Mouse (Mus musculus): Measurements from ENCODE around the gene Anks1b. TPM values are rescaled to one million over a fixed set of nuclear protein-coding genes. Genes with fewer than 3 reads are reported as not detected.

Gene Anks1b
- polyA plus RNA-seq, 1 experiment, result 1.9 TPM

- H3K27ac ChIP-seq (ENCODE audit: control insufficient read depth, insufficient read depth, low read depth, low read length), result no peak overlapping the region
- H3K36me3 ChIP-seq (ENCODE audit: control insufficient read depth, insufficient read depth, low read length), result no peaks in the 10 kb centered on the region
- H3K4me1 ChIP-seq (ENCODE audit: control insufficient read depth, insufficient read depth, low read length), result no peaks in the 10 kb centered on the region
- no peaks in the 10 kb centered on the region for H3K27me3 ChIP-seq (ENCODE audit: control insufficient read depth, insufficient read depth, low read length)
- no peak for TF ChIP-seq CTCF (IDR thresholded peaks at IDR 0.05; ENCODE audit: control insufficient read depth, insufficient read depth, insufficient replicate concordance, low read depth, low read length)
- TF ChIP-seq POLR2A (IDR thresholded peaks at IDR 0.05; ENCODE audit: control insufficient read depth, low read depth, low read length), result no peak
- no peak overlapping the region for H3K4me3 ChIP-seq (ENCODE audit: control insufficient read depth, low read depth, low read length)
Measured at GRCm38 (mm10) chr10:90657416-90658120, 784.3 kb downstream of the Anks1b start.

DNA sequence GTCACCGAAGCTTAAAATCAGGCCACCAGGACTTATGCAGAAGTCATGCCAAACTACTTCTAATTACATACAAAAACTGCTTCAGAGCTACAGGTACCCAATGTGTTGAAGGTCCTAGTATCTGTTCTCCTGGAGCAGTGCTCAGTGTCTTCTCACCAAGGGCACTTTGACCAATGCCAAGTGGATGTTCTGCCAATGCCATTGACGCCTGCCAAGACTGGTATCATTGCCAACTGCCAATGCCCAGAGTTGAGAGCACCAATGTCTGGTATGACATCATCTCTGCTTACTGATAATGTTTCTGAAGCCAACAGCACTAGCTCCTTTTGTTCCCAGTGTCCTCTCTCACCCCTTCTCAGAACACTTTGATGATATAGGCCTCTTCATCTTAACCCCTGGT, 793.4 kb downstream of the Anks1b start:
- Histone ChIP-seq H3K4me1 (ENCODE audit: control insufficient read depth, insufficient read depth, low read length) (no peaks in the 10 kb centered on the region), H3K36me3 (ENCODE audit: control insufficient read depth, insufficient read depth, low read length) (no peaks in the 10 kb centered on the region), H3K27me3 (ENCODE audit: control insufficient read depth, insufficient read depth, low read length) (no peaks in the 10 kb centered on the region), H3K4me3 (ENCODE audit: control insufficient read depth, low read depth, low read length) (no peak overlapping the region), H3K27ac (ENCODE audit: control insufficient read depth, insufficient read depth, low read depth, low read length) (no peak overlapping the region)
- TF ChIP-seq POLR2A (IDR thresholded peaks at IDR 0.05; ENCODE audit: control insufficient read depth, low read depth, low read length), result no peak
- no peak for TF ChIP-seq CTCF (IDR thresholded peaks at IDR 0.05; ENCODE audit: control insufficient read depth, insufficient read depth, insufficient replicate concordance, low read depth, low read length)

DNA sequence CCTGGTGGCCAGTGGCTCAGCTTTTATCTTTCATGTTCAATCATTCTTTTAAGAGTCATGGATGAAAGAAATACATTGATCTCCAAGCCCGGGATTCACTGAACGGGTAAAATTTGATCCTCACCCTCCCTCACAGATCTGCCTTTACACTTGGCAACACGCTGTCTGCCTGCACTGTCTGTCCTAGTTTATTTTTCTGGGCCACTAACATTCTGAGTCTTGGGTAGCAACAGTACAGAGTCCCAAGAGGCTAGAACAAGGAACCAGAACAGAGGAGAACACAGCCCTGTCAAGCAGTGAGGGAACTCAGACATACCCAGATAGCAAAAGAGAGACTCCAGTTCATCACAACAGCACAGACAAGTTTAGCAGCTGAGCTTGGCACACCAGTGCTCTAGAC, 797.0 kb downstream of the Anks1b start:
- Histone ChIP-seq H3K4me1 (ENCODE audit: control insufficient read depth, insufficient read depth, low read length) (no peaks in the 10 kb centered on the region), H3K36me3 (ENCODE audit: control insufficient read depth, insufficient read depth, low read length) (no peaks in the 10 kb centered on the region), H3K27ac (ENCODE audit: control insufficient read depth, insufficient read depth, low read depth, low read length) (no peak overlapping the region), H3K4me3 (ENCODE audit: control insufficient read depth, low read depth, low read length) (no peak overlapping the region), H3K27me3 (ENCODE audit: control insufficient read depth, insufficient read depth, low read length) (no peaks in the 10 kb centered on the region)
- TF ChIP-seq POLR2A (IDR thresholded peaks at IDR 0.05; ENCODE audit: control insufficient read depth, low read depth, low read length) (no peak), CTCF (IDR thresholded peaks at IDR 0.05; ENCODE audit: control insufficient read depth, insufficient read depth, insufficient replicate concordance, low read depth, low read length) (no peak)

DNA sequence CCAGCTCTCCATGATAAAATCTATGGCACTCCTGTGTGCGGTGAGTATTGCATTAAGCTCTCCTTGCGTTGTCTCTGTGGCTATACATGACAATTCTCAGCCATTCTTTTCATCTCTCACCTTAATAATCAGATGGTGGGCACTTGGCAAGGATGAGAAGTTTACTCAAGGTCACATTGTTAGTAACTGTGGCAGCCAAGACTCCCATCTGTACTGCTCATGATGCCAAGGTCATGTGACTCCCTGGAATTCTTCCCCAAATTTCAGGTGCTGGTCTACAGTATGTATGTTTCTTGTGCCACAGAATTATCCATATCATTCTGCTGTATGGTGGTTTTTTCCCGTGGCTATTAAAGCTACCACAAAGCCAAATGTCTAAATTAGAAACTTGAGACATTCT, 798.8 kb downstream of the Anks1b start:
- Histone ChIP-seq H3K4me1 (ENCODE audit: control insufficient read depth, insufficient read depth, low read length) (no peaks in the 10 kb centered on the region), H3K27me3 (ENCODE audit: control insufficient read depth, insufficient read depth, low read length) (no peaks in the 10 kb centered on the region), H3K4me3 (ENCODE audit: control insufficient read depth, low read depth, low read length) (no peak overlapping the region), H3K27ac (ENCODE audit: control insufficient read depth, insufficient read depth, low read depth, low read length) (no peak overlapping the region), H3K36me3 (ENCODE audit: control insufficient read depth, insufficient read depth, low read length) (no peaks in the 10 kb centered on the region)
- TF ChIP-seq POLR2A (IDR thresholded peaks at IDR 0.05; ENCODE audit: control insufficient read depth, low read depth, low read length) (no peak), CTCF (IDR thresholded peaks at IDR 0.05; ENCODE audit: control insufficient read depth, insufficient read depth, insufficient replicate concordance, low read depth, low read length) (no peak)

DNA sequence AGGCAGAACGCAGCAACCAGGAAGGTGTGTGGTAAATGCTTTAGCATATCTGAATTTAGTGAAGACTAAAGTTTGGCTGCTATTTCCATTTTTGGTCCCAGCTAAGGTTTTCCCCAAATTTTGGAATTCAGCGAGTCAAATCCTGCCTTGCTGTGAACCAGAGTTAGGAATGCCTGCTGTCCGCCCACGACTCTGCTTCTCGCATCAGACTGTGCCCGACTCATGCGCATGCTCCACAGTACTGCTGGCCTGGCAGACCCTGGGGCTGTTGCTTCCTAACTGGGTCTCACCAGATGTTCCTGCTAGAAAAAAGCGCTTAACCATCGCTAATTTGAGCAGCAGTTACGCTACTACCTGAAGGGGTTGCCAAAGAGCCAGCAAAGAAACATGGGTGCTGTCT, 801.1 kb downstream of the Anks1b start:
- Histone ChIP-seq H3K4me3 (ENCODE audit: control insufficient read depth, low read depth, low read length) (no peak overlapping the region), H3K27me3 (ENCODE audit: control insufficient read depth, insufficient read depth, low read length) (no peaks in the 10 kb centered on the region), H3K36me3 (ENCODE audit: control insufficient read depth, insufficient read depth, low read length) (no peaks in the 10 kb centered on the region), H3K27ac (ENCODE audit: control insufficient read depth, insufficient read depth, low read depth, low read length) (no peak overlapping the region), H3K4me1 (ENCODE audit: control insufficient read depth, insufficient read depth, low read length) (no peaks in the 10 kb centered on the region)
- TF ChIP-seq CTCF (IDR thresholded peaks at IDR 0.05; ENCODE audit: control insufficient read depth, insufficient read depth, insufficient replicate concordance, low read depth, low read length) (no peak), POLR2A (IDR thresholded peaks at IDR 0.05; ENCODE audit: control insufficient read depth, low read depth, low read length) (no peak)

DNA sequence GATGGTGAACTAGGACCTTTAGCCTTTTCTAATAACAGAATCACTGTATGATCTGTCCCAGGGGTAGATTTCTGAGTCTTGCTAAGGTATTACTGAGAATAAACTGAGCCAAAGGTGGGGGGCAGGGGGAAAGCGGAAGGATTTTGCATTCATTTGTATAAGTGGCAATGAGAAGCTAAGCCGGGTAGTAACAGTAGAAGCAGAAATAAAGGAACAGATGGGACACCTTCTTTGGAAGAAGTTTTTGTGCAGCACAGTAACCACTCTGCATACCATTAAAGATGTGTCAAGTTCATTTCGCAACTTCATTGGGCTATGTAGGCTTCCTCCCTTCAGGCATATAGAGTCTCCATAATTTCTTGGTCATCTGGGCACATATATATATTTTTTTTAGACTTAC, 804.1 kb downstream of the Anks1b start:
- TF ChIP-seq POLR2A (IDR thresholded peaks at IDR 0.05; ENCODE audit: control insufficient read depth, low read depth, low read length) (no peak), CTCF (IDR thresholded peaks at IDR 0.05; ENCODE audit: control insufficient read depth, insufficient read depth, insufficient replicate concordance, low read depth, low read length) (no peak)
- no peaks in the 10 kb centered on the region for H3K27me3 ChIP-seq (ENCODE audit: control insufficient read depth, insufficient read depth, low read length)
- no peaks in the 10 kb centered on the region for H3K4me1 ChIP-seq (ENCODE audit: control insufficient read depth, insufficient read depth, low read length)
- no peak overlapping the region for H3K4me3 ChIP-seq (ENCODE audit: control insufficient read depth, low read depth, low read length)
- H3K27ac ChIP-seq (ENCODE audit: control insufficient read depth, insufficient read depth, low read depth, low read length), result no peak overlapping the region
- no peaks in the 10 kb centered on the region for H3K36me3 ChIP-seq (ENCODE audit: control insufficient read depth, insufficient read depth, low read length)

GRCm38 (mm10) chr10:90679713-90680470, 806.6 kb downstream of the Anks1b start:
- 0 out of 2 replicates have a peak, but pooled peaks cover 2% of the 10 kb centered on the region for H3K4me1 ChIP-seq (ENCODE audit: control insufficient read depth, insufficient read depth, low read length)

More at GRCm38 (mm10) chr10:90679713-90680470, 806.6 kb downstream of the Anks1b start:
- Histone ChIP-seq H3K4me3 (ENCODE audit: control insufficient read depth, low read depth, low read length) (no peak overlapping the region), H3K36me3 (ENCODE audit: control insufficient read depth, insufficient read depth, low read length) (no peaks in the 10 kb centered on the region), H3K27me3 (ENCODE audit: control insufficient read depth, insufficient read depth, low read length) (no peaks in the 10 kb centered on the region), H3K27ac (ENCODE audit: control insufficient read depth, insufficient read depth, low read depth, low read length) (no peak overlapping the region)
- TF ChIP-seq CTCF (IDR thresholded peaks at IDR 0.05; ENCODE audit: control insufficient read depth, insufficient read depth, insufficient replicate concordance, low read depth, low read length), result no peak
- no peak for TF ChIP-seq POLR2A (IDR thresholded peaks at IDR 0.05; ENCODE audit: control insufficient read depth, low read depth, low read length)

All from testis, adult 2 months (tissue).